ENCODE assay signal across 11 mouse cellular contexts in genomic region chr5:140616110-140616503, GRCm38 (mm10). TPM values are rescaled to one million over a fixed set of nuclear protein-coding genes. Genes with fewer than 3 reads are reported as not detected.
A peak's percentile ranks its signal among the peaks of the same experiment; 100 is the strongest.
DNase-seq lines count a peak whose midpoint lies in the region; ATAC-seq and TF ChIP-seq lines count a peak whose summit lies in the region.
"Had no signal": no experiment of that assay in that cellular context is flagged by ENCODE, and none has a peak within 500 bp of the region (broad histone marks: within the 10 kb centered on the region; RNA-seq: fewer than 3 reads in every experiment).

No protein-coding gene starts in this region.

- no peak overlapping the region for H3K4me2 ChIP-seq in embryonic facial prominence, embryonic 15.5 days (replicated peaks)
- no peak overlapping the region for H3K4me2 ChIP-seq in liver, postnatal 0 days (ENCODE audit: low read depth, low read length)

- WGBS in embryonic facial prominence, embryonic 15.5 days: 61% methylated on average over 6 of the region's 6 CpGs
- WGBS in liver, postnatal 0 days (ENCODE audit: insufficient replicate concordance): 49% methylated on average over 6 of the region's 6 CpGs

- peaks cover 29% of the 10 kb centered on the region for H3K36me3 ChIP-seq in embryonic facial prominence, embryonic 15.5 days
- peaks cover 11% of the 10 kb centered on the region for H3K36me3 ChIP-seq in liver, postnatal 0 days (replicated peaks; ENCODE audit: insufficient read depth, low read length)

- DNase-seq in layer of hippocampus, adult 9-11 months: peak; percentile 2
- DNase-seq in layer of hippocampus, adult 18-20 months (ENCODE audit: low spot score in 2 of 2): no peak
- DNase-seq in T-cell, adult 2 months (ENCODE audit: low spot score): peak; percentile 23
- no peak for DNase-seq in liver, postnatal 0 days
- no peak for DNase-seq in cerebellum, adult 9-11 months
- no peak for DNase-seq in cerebellum, postnatal 36 days
- DNase-seq: adrenal gland, postnatal 25 days; kidney, adult 8-10 months; retina, postnatal 1 day had no signal

- no peak overlapping the region for H3K9ac ChIP-seq in embryonic facial prominence, embryonic 15.5 days
- peak overlapping the region; percentile 34; the same call in 1 of the 2 replicates for H3K9ac ChIP-seq in liver, postnatal 0 days (replicated peaks)

- H3K4me1 ChIP-seq in embryonic facial prominence, embryonic 15.5 days: peaks cover 30% of the 10 kb centered on the region
- H3K4me1 ChIP-seq in liver, postnatal 0 days (ENCODE audit: insufficient read depth): peaks cover 35% of the 10 kb centered on the region

- H3K27me3 ChIP-seq in embryonic facial prominence, embryonic 15.5 days: no peaks in the 10 kb centered on the region; the same call in 1 of the 2 replicates
- H3K27me3 ChIP-seq in liver, postnatal 0 days (ENCODE audit: insufficient read depth, low read length): no peaks in the 10 kb centered on the region

- H3K4me3 ChIP-seq in embryonic facial prominence, embryonic 15.5 days (replicated peaks): no peak overlapping the region
- no peak overlapping the region for H3K4me3 ChIP-seq in liver, postnatal 0 days (ENCODE audit: low read depth, low read length)

- H3K27ac ChIP-seq in embryonic facial prominence, embryonic 15.5 days (replicated peaks): peak overlapping the region; percentile 3
- peak overlapping the region; percentile 87 for H3K27ac ChIP-seq in liver, postnatal 0 days (ENCODE audit: low read depth)

- no peaks in the 10 kb centered on the region for H3K9me3 ChIP-seq in embryonic facial prominence, embryonic 15.5 days (replicated peaks)
- H3K9me3 ChIP-seq in liver, postnatal 0 days (ENCODE audit: low read length): no peaks in the 10 kb centered on the region

- no peak for TF ChIP-seq CTCF in liver, postnatal 0 days (IDR thresholded peaks at IDR 0.05; ENCODE audit: low read depth)

- no peak for TF ChIP-seq EP300 in liver, postnatal 0 days (IDR thresholded peaks at IDR 0.05; ENCODE audit: low read depth)

- no peak for ATAC-seq in embryonic facial prominence, embryonic 15.5 days (ENCODE audit: insufficient number of reproducible peaks, low FRiP score, low TSS enrichment, low read depth)
- ATAC-seq in liver, postnatal 0 days: no peak

RNA-seq across cellular contexts. Expression of gene Lfng, which starts 9.0 kb away (rescaled TPM):
- total RNA-seq in layer of hippocampus, adult 18-20 months (2021): 10 to 100 TPM; 19.3 to 21.2 TPM
- polyA plus RNA-seq in embryonic facial prominence, embryonic 15.5 days (2015; fragmentation: Nextera tagmentation; extraction: Ambion mirVana): 31.8 and 36.0 TPM in 2 replicates
- polyA plus RNA-seq in liver, postnatal 0 days (2015; fragmentation: Nextera tagmentation; extraction: Ambion mirVana): 5.0 and 5.9 TPM in 2 replicates

RNA-seq across cellular contexts. Expression of gene Ttyh3, which starts 32.7 kb away (rescaled TPM):
- total RNA-seq in layer of hippocampus, adult 18-20 months (2021): 100 to 1,000 TPM; 182 to 186 TPM
- polyA plus RNA-seq in embryonic facial prominence, embryonic 15.5 days (2015; fragmentation: Nextera tagmentation; extraction: Ambion mirVana): 42.3 and 43.7 TPM in 2 replicates
- 5.2 and 6.5 TPM in 2 replicates for polyA plus RNA-seq in liver, postnatal 0 days (2015; fragmentation: Nextera tagmentation; extraction: Ambion mirVana)

RNA-seq across cellular contexts. Expression of gene Grifin, which starts 51.2 kb away (rescaled TPM):
- not detected for total RNA-seq in layer of hippocampus, adult 18-20 months (2021)
- not detected in 2 replicates for polyA plus RNA-seq in embryonic facial prominence, embryonic 15.5 days (2015; fragmentation: Nextera tagmentation; extraction: Ambion mirVana)
- not detected in 2 replicates for polyA plus RNA-seq in liver, postnatal 0 days (2015; fragmentation: Nextera tagmentation; extraction: Ambion mirVana)
- total RNA-seq: adrenal gland, postnatal 25 days; megakaryocyte-erythroid progenitor cell, adult 5-6 weeks had no signal

Comparison
In these comparisons a context has a peak if more than half of its experiments do, and no peak if none do; other contexts are left out.
1. DNase-seq: peak in layer of hippocampus, adult 9-11 months (single experiment) and T-cell, adult 2 months (single experiment); none in layer of hippocampus, adult 18-20 months (0 of 2), liver, postnatal 0 days (single experiment), cerebellum, adult 9-11 months (single experiment) and cerebellum, postnatal 36 days (0 of 2).